In genomic region chr9:71015942-71016341, GRCm38 (mm10) we compare ENCODE assay signal across 19 mouse cellular contexts.
DNase-seq lines count a peak whose midpoint lies in the region; ATAC-seq and TF ChIP-seq lines count a peak whose summit lies in the region.
"Had no signal": no experiment of that assay in that cellular context is flagged by ENCODE, and none has a peak within 500 bp of the region (broad histone marks: within the 10 kb centered on the region; RNA-seq: fewer than 3 reads in every experiment).

No protein-coding gene starts in this region.

- no peak overlapping the region for H3K9ac ChIP-seq in midbrain, postnatal 0 days (replicated peaks; ENCODE audit: low read length, poor library complexity, severe bottlenecking)
- H3K9ac ChIP-seq: forebrain, embryonic 12.5 days; limb, embryonic 15.5 days; lung, embryonic 14.5 days; midbrain, embryonic 13.5 days had no signal

- H3K4me2 ChIP-seq in midbrain, postnatal 0 days (ENCODE audit: low read depth, low read length, poor library complexity, severe bottlenecking): no peak overlapping the region
- H3K4me2 ChIP-seq: forebrain, embryonic 12.5 days; limb, embryonic 15.5 days; lung, embryonic 14.5 days; midbrain, embryonic 13.5 days had no signal

- H3K36me3 ChIP-seq in heart, embryonic 10.5 days: no peaks in the 10 kb centered on the region
- no peaks in the 10 kb centered on the region for H3K36me3 ChIP-seq in midbrain, postnatal 0 days (ENCODE audit: insufficient read depth, low read length)
- H3K36me3 ChIP-seq: forebrain, embryonic 12.5 days; limb, embryonic 15.5 days; midbrain, embryonic 13.5 days had no signal

- H3K9me3 ChIP-seq in heart, embryonic 10.5 days: no peaks in the 10 kb centered on the region
- H3K9me3 ChIP-seq in midbrain, postnatal 0 days (ENCODE audit: low read length): no peaks in the 10 kb centered on the region
- H3K9me3 ChIP-seq: forebrain, embryonic 12.5 days; limb, embryonic 15.5 days; midbrain, embryonic 13.5 days had no signal

- 58% methylated on average over 3 of the region's 3 CpGs for WGBS in heart, embryonic 10.5 days
- WGBS in midbrain, postnatal 0 days: 87% methylated on average over 3 of the region's 3 CpGs

- peak; percentile 73 for DNase-seq in heart, embryonic 10.5 days (ENCODE audit: low spot score)
- DNase-seq in heart, postnatal 36 days: no peak
- DNase-seq in brain, adult 2 months (ENCODE audit: low read depth, low spot score): peak; percentile 92
- DNase-seq in left cerebral cortex, adult 18-20 months (ENCODE audit: low spot score in 2 of 2): peak; percentile 75 to 76
- peak; percentile 39 to 74 for DNase-seq in right cerebral cortex, postnatal 10 days (ENCODE audit: low spot score in 2 of 2)
- DNase-seq in adrenal gland, postnatal 36 days: no peak
- DNase-seq in midbrain, postnatal 0 days (ENCODE audit: low spot score): no peak
- DNase-seq in adrenal gland, adult 2 months: no peak
- DNase-seq: cerebellum, adult 11 months; gastrocnemius, adult 2 months; heart, adult 18-20 months; heart, postnatal 10 days; kidney, adult 2 months; kidney, postnatal 36 days; lung, embryonic 14.5 days had no signal

- H3K27ac ChIP-seq in heart, embryonic 10.5 days: no peak overlapping the region
- no peak overlapping the region for H3K27ac ChIP-seq in midbrain, postnatal 0 days (ENCODE audit: low read depth, low read length)
- H3K27ac ChIP-seq: forebrain, embryonic 12.5 days; gastrocnemius, adult 2 months; limb, embryonic 15.5 days; macrophage; midbrain, embryonic 13.5 days had no signal

- TF ChIP-seq CTCF in midbrain, postnatal 0 days (IDR thresholded peaks at IDR 0.05): no peak

- no peak overlapping the region for H3K4me3 ChIP-seq in heart, embryonic 10.5 days
- H3K4me3 ChIP-seq in midbrain, postnatal 0 days (ENCODE audit: low read depth, low read length): no peak overlapping the region
- H3K4me3 ChIP-seq: forebrain, embryonic 12.5 days; gastrocnemius, adult 2 months; limb, embryonic 15.5 days; midbrain, embryonic 13.5 days had no signal

- no peak for ATAC-seq in midbrain, postnatal 0 days (ENCODE audit: low FRiP score)
- ATAC-seq: midbrain, embryonic 13.5 days had no signal

- H3K27me3 ChIP-seq in heart, embryonic 10.5 days (ENCODE audit: insufficient read depth, poor library complexity, severe bottlenecking): no peaks in the 10 kb centered on the region
- no peaks in the 10 kb centered on the region for H3K27me3 ChIP-seq in midbrain, postnatal 0 days (ENCODE audit: insufficient read depth, low read length)
- H3K27me3 ChIP-seq: forebrain, embryonic 12.5 days; limb, embryonic 15.5 days; midbrain, embryonic 13.5 days had no signal

- intact Hi-C loops in heart, postnatal 36 days (cut with DNase I): no loop called here

- H3K4me1 ChIP-seq in heart, embryonic 10.5 days: no peaks in the 10 kb centered on the region
- no peaks in the 10 kb centered on the region for H3K4me1 ChIP-seq in midbrain, postnatal 0 days (ENCODE audit: insufficient read depth, low read length)
- H3K4me1 ChIP-seq: limb, embryonic 15.5 days; midbrain, embryonic 13.5 days had no signal

Comparison
In these comparisons a context has a peak if more than half of its experiments do, and no peak if none do; other contexts are left out.
1. DNase-seq: peak in heart, embryonic 10.5 days (single experiment), brain, adult 2 months (single experiment), left cerebral cortex, adult 18-20 months (2 of 2) and right cerebral cortex, postnatal 10 days (2 of 2); none in heart, postnatal 36 days (0 of 2), adrenal gland, postnatal 36 days (0 of 2), midbrain, postnatal 0 days (single experiment) and adrenal gland, adult 2 months (single experiment).